Mouse (Mus musculus): Measurements from ENCODE around the gene Selenof. TPM values are rescaled to one million over a fixed set of nuclear protein-coding genes. Genes with fewer than 3 reads are reported as not detected.

The Selenof gene
- polyA plus RNA-seq, 1 experiment from 2014 or later: 538 TPM

GRCm38 (mm10) chr3:144606449-144606848, 36.3 kb downstream of the Selenof start:
- ATAC-seq: no peak
- H3K4me2 ChIP-seq (ENCODE audit: low read length): no peak overlapping the region

GRCm38 (mm10) chr3:144608090-144608489, 38.0 kb downstream of the Selenof start:
- ATAC-seq: no peak
- H3K4me2 ChIP-seq (ENCODE audit: low read length): no peak overlapping the region
- no peaks in the 10 kb centered on the region for H3K9me3 ChIP-seq (ENCODE audit: control insufficient read depth, low read length)
- H3K27me3 ChIP-seq (replicated peaks; ENCODE audit: control insufficient read depth, insufficient read depth, low read length): no peaks in the 10 kb centered on the region
- no peaks in the 10 kb centered on the region for H3K36me3 ChIP-seq (ENCODE audit: control insufficient read depth, insufficient read depth)
- H3K9ac ChIP-seq (replicated peaks; ENCODE audit: low read depth, low read length): no peak overlapping the region
- peaks cover 18% of the 10 kb centered on the region for H3K4me1 ChIP-seq (replicated peaks; ENCODE audit: control insufficient read depth, insufficient read depth, low read length)
- H3K27ac ChIP-seq (ENCODE audit: low read length): no peak overlapping the region
- no peak overlapping the region for H3K4me3 ChIP-seq (replicated peaks; ENCODE audit: low read length)
- 97% methylated on average over 5 of the region's 5 CpGs for WGBS

More at GRCm38 (mm10) chr3:144606449-144606848, 36.3 kb downstream of the Selenof start:
- Histone ChIP-seq H3K9me3 (ENCODE audit: control insufficient read depth, low read length) (no peaks in the 10 kb centered on the region), H3K4me3 (replicated peaks; ENCODE audit: low read length) (no peak overlapping the region), H3K27ac (ENCODE audit: low read length) (no peak overlapping the region), H3K9ac (replicated peaks; ENCODE audit: low read depth, low read length) (no peak overlapping the region), H3K27me3 (replicated peaks; ENCODE audit: control insufficient read depth, insufficient read depth, low read length) (no peaks in the 10 kb centered on the region), H3K36me3 (ENCODE audit: control insufficient read depth, insufficient read depth) (no peaks in the 10 kb centered on the region), H3K4me1 (replicated peaks; ENCODE audit: control insufficient read depth, insufficient read depth, low read length) (peaks cover 10% of the 10 kb centered on the region)
- 74% methylated on average over 4 of the region's 4 CpGs for WGBS

- no peak overlapping the region for H3K4me3 ChIP-seq (replicated peaks; ENCODE audit: low read length)
- ATAC-seq: no peak
- no peak overlapping the region for H3K27ac ChIP-seq (ENCODE audit: low read length)
- H3K9me3 ChIP-seq (ENCODE audit: control insufficient read depth, low read length): no peaks in the 10 kb centered on the region
- no peak overlapping the region for H3K4me2 ChIP-seq (ENCODE audit: low read length)
- no peak overlapping the region for H3K9ac ChIP-seq (replicated peaks; ENCODE audit: low read depth, low read length)
- 44% methylated on average over 5 of the region's 5 CpGs for WGBS
- no peaks in the 10 kb centered on the region for H3K36me3 ChIP-seq (ENCODE audit: control insufficient read depth, insufficient read depth)
- H3K27me3 ChIP-seq (replicated peaks; ENCODE audit: control insufficient read depth, insufficient read depth, low read length): no peaks in the 10 kb centered on the region
- peaks cover 18% of the 10 kb centered on the region for H3K4me1 ChIP-seq (replicated peaks; ENCODE audit: control insufficient read depth, insufficient read depth, low read length)
Measured at GRCm38 (mm10) chr3:144610759-144611158, 40.7 kb downstream of the Selenof start.

- Histone ChIP-seq H3K9ac (replicated peaks; ENCODE audit: low read depth, low read length) (no peak overlapping the region), H3K27ac (ENCODE audit: low read length) (no peak overlapping the region), H3K4me3 (replicated peaks; ENCODE audit: low read length) (no peak overlapping the region), H3K4me2 (ENCODE audit: low read length) (no peak overlapping the region), H3K4me1 (replicated peaks; ENCODE audit: control insufficient read depth, insufficient read depth, low read length) (peaks cover 19% of the 10 kb centered on the region), H3K27me3 (replicated peaks; ENCODE audit: control insufficient read depth, insufficient read depth, low read length) (no peaks in the 10 kb centered on the region), H3K9me3 (ENCODE audit: control insufficient read depth, low read length) (no peaks in the 10 kb centered on the region), H3K36me3 (ENCODE audit: control insufficient read depth, insufficient read depth) (no peaks in the 10 kb centered on the region)
- ATAC-seq: peak; percentile 55
- WGBS: 32% methylated on average over 8 of the region's 8 CpGs
Measured at GRCm38 (mm10) chr3:144611626-144612271, 41.6 kb downstream of the Selenof start.

- 57% methylated on average over 6 of the region's 6 CpGs for WGBS
- no peaks in the 10 kb centered on the region for H3K36me3 ChIP-seq (ENCODE audit: control insufficient read depth, insufficient read depth)
- no peaks in the 10 kb centered on the region for H3K9me3 ChIP-seq (ENCODE audit: control insufficient read depth, low read length)
- no peak for ATAC-seq
- no peak overlapping the region for H3K4me2 ChIP-seq (ENCODE audit: low read length)
- no peak overlapping the region for H3K27ac ChIP-seq (ENCODE audit: low read length)
- no peak overlapping the region for H3K9ac ChIP-seq (replicated peaks; ENCODE audit: low read depth, low read length)
- peaks cover 21% of the 10 kb centered on the region for H3K4me1 ChIP-seq (replicated peaks; ENCODE audit: control insufficient read depth, insufficient read depth, low read length)
- no peaks in the 10 kb centered on the region for H3K27me3 ChIP-seq (replicated peaks; ENCODE audit: control insufficient read depth, insufficient read depth, low read length)
- H3K4me3 ChIP-seq (replicated peaks; ENCODE audit: low read length): no peak overlapping the region
Measured at GRCm38 (mm10) chr3:144612382-144612781, 42.3 kb downstream of the Selenof start.

- Histone ChIP-seq H3K9me3 (ENCODE audit: control insufficient read depth, low read length) (no peaks in the 10 kb centered on the region), H3K27me3 (replicated peaks; ENCODE audit: control insufficient read depth, insufficient read depth, low read length) (no peaks in the 10 kb centered on the region), H3K4me1 (replicated peaks; ENCODE audit: control insufficient read depth, insufficient read depth, low read length) (peaks cover 21% of the 10 kb centered on the region), H3K9ac (replicated peaks; ENCODE audit: low read depth, low read length) (no peak overlapping the region), H3K27ac (ENCODE audit: low read length) (no peak overlapping the region), H3K4me2 (ENCODE audit: low read length) (no peak overlapping the region), H3K4me3 (replicated peaks; ENCODE audit: low read length) (no peak overlapping the region), H3K36me3 (ENCODE audit: control insufficient read depth, insufficient read depth) (no peaks in the 10 kb centered on the region)
- no peak for ATAC-seq
- WGBS: 84% methylated on average over 6 of the region's 6 CpGs
Measured at GRCm38 (mm10) chr3:144614277-144614676, 44.2 kb downstream of the Selenof start.

- H3K4me1 ChIP-seq (replicated peaks; ENCODE audit: control insufficient read depth, insufficient read depth, low read length): peaks cover 21% of the 10 kb centered on the region
- no peak for ATAC-seq
- WGBS: 82% methylated on average over 10 of the region's 10 CpGs
- no peaks in the 10 kb centered on the region for H3K9me3 ChIP-seq (ENCODE audit: control insufficient read depth, low read length)
- H3K27ac ChIP-seq (ENCODE audit: low read length): no peak overlapping the region
- no peak overlapping the region for H3K4me2 ChIP-seq (ENCODE audit: low read length)
- no peaks in the 10 kb centered on the region for H3K36me3 ChIP-seq (ENCODE audit: control insufficient read depth, insufficient read depth)
- H3K4me3 ChIP-seq (replicated peaks; ENCODE audit: low read length): no peak overlapping the region
- H3K27me3 ChIP-seq (replicated peaks; ENCODE audit: control insufficient read depth, insufficient read depth, low read length): no peaks in the 10 kb centered on the region
- no peak overlapping the region for H3K9ac ChIP-seq (replicated peaks; ENCODE audit: low read depth, low read length)
Measured at GRCm38 (mm10) chr3:144614698-144615097, 44.6 kb downstream of the Selenof start.

GRCm38 (mm10) chr3:144615459-144615858, 45.4 kb downstream of the Selenof start:
- Histone ChIP-seq H3K36me3 (ENCODE audit: control insufficient read depth, insufficient read depth) (no peaks in the 10 kb centered on the region), H3K4me1 (replicated peaks; ENCODE audit: control insufficient read depth, insufficient read depth, low read length) (peaks cover 21% of the 10 kb centered on the region), H3K4me3 (replicated peaks; ENCODE audit: low read length) (no peak overlapping the region), H3K27ac (ENCODE audit: low read length) (no peak overlapping the region), H3K9me3 (ENCODE audit: control insufficient read depth, low read length) (no peaks in the 10 kb centered on the region), H3K9ac (replicated peaks; ENCODE audit: low read depth, low read length) (no peak overlapping the region), H3K4me2 (ENCODE audit: low read length) (no peak overlapping the region), H3K27me3 (replicated peaks; ENCODE audit: control insufficient read depth, insufficient read depth, low read length) (no peaks in the 10 kb centered on the region)
- no peak for ATAC-seq
- 73% methylated on average over 9 of the region's 9 CpGs for WGBS

GRCm38 (mm10) chr3:144616654-144617425, 46.7 kb downstream of the Selenof start:
- Histone ChIP-seq H3K27me3 (replicated peaks; ENCODE audit: control insufficient read depth, insufficient read depth, low read length) (no peaks in the 10 kb centered on the region), H3K36me3 (ENCODE audit: control insufficient read depth, insufficient read depth) (no peaks in the 10 kb centered on the region), H3K4me3 (replicated peaks; ENCODE audit: low read length) (no peak overlapping the region), H3K27ac (ENCODE audit: low read length) (no peak overlapping the region), H3K9me3 (ENCODE audit: control insufficient read depth, low read length) (no peaks in the 10 kb centered on the region), H3K4me2 (ENCODE audit: low read length) (no peak overlapping the region), H3K9ac (replicated peaks; ENCODE audit: low read depth, low read length) (no peak overlapping the region), H3K4me1 (replicated peaks; ENCODE audit: control insufficient read depth, insufficient read depth, low read length) (peaks cover 8% of the 10 kb centered on the region)
- 28% methylated on average over 8 of the region's 8 CpGs for WGBS
- peak; percentile 94 for ATAC-seq

Data from forebrain, embryonic 16.5 days (tissue).